Mouse (Mus musculus) cerebellum, postnatal 10 days (tissue): ENCODE data around the gene Creld2.

Source experiments
- DNase-seq, 2 experiments: peaks; one replicate each; pipeline ENCODE4 v3.0.0; 2021; ENCODE audit warnings: mixed read lengths in 2 of 2

Gene Creld2

DNA sequence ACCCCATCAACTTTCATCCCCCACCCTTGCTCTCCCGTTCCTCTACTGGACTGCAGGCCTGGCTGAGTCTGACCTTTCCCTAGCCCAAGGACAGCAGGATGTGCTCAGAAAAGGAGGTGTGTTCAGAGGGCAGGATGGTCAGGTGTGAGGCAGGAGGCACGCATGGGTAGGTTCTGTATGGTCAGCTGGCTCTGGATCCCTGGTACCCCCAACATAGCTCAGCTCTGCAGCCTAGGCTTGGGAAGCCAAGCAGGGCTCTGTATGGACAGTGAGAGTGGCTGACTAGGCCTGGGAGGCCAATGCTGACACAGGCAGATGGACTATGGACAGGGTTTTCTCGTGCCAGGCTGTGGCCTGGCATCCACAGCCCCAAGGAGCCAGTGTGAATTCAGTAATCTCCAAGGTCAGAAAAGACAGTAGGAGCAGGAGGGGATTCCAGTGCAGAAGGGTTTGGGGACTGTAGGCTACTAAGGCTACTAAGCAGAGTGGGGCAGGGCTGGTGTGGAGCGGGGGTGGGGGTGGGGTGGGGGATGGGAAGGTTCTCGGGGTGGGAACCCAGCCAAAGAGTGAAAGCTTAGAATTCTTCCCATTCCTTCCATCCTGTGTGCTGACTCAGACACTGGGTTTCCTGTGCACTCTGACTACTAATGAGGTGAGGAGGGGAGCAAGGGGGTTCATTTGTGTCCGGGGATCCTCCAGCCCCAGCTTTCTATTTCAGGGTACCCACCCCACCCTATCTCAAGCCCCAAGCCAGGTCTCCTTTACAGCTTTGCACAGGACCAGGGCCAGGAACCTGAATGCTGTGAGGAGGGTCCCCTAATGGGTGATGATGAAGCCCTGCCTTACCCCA is 34.9 kb downstream of the Creld2 start:
- DNase-seq = peak; percentile 68 to 75

DNA sequence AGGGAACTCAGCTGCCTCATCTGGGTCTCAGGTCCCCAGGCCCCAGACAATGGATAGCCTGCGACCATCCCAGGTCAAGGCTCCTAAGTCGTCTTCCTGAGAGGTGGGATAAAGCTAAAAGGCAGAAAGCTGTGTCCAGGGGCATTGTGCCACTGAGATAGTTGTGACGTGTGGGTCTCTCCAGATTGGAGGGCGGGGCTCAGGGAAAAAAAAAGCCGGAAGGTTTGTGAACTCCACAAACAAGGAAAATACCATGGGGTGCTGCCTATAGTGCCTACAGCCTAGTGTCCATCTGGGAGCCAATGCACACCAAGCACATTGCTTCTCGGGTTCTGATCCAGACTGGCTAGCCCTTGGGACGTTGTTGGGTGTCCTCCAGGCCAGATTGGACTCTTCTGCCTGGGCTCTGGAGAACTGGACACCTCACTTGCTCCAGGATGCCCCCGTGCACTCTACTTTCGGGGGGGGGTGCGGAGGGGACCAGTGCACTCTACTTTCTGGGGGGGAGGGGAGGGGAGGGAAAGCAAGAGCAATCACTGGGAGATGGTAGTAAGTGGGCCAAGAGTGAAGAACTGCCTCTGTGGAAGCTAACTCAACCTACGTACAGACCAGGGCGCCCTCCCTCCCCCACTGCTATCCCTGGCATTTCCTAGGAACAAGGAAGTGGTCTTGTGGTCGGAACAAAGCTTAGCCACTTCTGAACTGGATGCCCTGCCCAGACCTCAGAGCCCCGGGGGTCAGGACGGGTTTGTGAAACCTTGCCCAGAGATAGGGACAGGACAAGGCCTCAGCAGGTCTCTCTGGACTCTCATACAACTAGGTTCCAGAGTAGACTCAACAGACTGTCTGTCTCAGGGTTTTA is 35.8 kb downstream of the Creld2 start:
- peak in 1 of 2 experiments; percentile 60 for DNase-seq

DNA sequence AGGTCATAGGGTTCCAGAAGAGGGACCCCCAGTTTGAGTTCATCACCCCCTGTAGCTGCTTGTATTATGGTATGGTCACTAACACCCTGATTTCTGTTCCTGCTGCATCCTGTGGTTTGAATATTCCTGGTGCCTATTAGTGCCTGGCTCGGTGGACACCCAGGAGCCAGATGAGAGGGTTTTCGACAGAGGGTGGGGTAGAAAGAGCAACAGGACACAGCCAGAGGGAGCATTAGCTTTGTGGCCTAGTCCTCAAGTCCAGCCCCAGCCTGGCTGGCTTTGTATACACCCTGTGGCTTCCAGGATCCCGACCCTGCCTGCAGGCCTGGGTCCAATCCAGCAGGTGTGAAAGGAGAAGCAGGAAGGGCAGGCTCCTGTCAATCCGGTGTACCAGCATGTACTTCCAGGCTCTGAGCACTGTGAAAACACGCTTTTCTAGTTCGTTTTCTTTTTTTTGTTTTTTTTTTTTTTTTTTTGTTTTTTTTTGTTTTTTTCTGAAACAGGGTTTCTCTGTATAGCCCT is 36.5 kb downstream of the Creld2 start:
- peak in 1 of 2 experiments; percentile 39 for DNase-seq

DNA sequence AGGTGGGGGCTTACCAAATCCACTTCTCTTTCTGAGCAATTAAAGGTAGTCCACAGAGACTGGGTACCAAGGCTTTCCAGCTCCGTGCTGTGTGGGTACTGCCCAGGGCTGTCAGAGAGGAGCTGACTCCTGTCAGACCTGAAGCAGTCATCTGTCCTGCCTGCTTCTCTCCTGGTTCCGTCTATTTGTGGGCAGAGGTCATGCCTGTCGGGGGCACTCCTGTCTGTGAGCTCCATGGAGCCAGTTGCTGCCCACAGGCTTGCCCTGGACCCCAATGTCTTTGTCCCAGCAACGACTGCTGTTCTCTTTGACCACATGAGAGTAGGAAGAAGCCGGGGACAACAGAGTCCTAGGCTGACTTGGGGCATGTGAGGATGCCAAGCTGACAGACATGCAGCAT is 37.2 kb downstream of the Creld2 start:
- DNase-seq = peak in 1 of 2 experiments; percentile 18

DNA sequence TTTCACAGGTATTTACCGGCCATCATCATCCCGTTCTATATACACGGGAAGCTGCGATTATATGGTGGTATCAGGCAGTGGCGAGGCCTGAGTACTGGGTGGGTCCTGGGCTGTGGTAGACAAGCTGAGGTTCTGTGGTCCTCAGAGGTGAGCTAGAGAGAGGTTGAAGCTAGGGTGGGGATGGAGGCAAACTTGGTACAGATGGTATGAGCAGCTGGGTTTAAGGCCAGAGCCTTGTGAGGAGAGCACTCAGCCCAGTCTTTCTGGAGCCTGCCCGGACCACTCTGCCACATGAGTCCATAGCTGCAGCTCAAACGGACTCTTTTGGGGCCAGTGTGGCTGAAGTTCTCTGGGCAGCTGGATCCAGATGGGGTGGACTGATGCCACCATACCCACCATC is 37.9 kb downstream of the Creld2 start:
- DNase-seq = peak in 1 of 2 experiments; percentile 17

DNA sequence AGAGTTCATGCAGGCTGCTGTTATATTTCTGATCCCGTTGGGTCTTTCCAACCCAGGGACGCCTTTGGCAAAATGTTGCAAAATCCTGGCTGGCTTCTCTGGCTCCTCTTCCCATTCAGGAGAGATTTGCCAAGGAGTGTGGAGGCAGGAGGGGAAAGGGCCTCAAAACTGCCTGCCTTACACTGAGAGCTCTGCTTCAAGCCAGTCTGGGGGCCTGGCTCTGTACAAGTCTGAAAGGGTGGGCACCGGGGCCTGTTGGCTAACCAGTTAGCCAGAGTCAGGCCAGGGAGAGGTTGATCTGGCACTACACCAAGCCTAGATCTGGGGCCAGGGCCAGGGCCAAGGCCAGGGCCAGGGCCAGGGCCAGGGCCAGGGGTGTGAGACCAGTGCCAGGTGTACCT is 38.7 kb downstream of the Creld2 start:
- peak; percentile 92 to 96 for DNase-seq

DNA sequence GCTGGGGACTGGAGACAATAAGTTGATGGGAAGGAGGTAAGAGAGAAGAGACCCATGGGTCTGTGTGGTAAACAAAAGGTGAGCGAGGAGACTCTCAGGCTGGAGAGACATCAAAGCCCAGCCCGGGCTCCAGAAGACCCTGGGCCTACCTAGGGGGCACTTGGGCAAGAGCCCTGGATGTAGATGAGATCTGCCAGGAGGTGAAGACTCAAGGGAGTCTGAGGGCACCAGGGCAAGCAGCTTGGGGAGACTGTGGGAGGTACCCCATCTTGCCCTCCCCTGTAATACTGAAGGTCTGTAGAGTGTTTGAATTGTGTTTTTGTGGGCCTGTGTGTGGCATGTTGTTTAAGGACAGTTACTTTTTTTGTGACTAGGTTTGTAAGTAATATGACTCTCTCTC is 39.3 kb downstream of the Creld2 start:
- no peak for DNase-seq

DNA sequence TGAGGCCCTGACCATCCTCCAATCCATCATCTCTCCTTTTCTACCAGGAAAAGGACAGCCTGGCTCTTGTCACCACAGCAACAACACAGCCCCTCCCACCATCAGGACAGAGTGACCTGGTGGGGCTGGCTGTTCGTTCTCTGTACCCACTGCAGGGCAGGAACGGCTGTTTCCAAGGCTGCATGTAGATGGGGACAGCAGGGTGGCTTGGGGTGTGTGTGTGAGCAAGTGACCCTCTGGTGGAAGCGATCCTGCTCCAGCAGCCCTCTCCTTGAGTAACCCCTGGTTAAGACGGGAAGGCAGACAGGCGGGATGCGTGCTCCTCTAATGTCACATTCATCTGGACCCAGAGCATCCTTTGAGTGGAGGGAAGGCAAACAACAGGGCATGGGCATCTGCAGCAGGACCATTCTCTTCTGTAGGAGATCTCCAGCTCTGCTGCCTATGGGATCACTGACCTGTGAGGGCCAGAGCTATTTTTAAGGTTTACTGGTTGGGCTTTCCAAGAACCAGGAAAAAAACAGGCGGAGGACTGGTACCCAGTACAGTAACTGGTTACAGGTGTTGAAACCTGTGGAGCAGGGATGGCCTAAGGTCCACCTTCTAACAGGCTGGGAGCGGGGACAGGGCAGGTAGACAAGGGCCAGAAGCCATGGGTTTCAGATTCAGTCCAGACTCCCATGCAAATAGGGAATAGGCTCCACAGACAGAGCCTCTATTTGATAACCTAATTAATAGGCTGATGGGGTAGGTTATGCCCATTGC is 39.9 kb downstream of the Creld2 start:
- DNase-seq = peak; percentile 60 to 62

DNA sequence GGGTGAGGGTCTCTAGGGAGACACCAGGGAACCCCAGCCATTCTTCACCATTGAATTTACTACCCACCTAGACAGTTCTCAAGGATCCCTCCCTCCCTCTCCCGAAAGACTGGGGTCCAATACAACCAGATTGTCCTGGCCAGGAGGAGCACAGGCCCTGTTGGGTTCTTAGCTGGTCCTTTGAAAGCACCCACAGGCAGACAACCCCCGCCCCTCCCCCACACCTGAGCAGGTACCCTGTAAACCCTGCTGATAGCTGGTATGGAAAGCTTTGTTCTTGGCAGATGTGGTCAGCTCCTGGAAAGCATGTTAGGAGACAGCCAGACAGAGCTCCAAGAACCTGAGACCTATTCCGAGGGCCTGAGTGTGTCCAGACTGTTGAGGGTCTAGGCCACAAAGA is 41.3 kb downstream of the Creld2 start:
- DNase-seq = peak; percentile 50 to 53

DNA sequence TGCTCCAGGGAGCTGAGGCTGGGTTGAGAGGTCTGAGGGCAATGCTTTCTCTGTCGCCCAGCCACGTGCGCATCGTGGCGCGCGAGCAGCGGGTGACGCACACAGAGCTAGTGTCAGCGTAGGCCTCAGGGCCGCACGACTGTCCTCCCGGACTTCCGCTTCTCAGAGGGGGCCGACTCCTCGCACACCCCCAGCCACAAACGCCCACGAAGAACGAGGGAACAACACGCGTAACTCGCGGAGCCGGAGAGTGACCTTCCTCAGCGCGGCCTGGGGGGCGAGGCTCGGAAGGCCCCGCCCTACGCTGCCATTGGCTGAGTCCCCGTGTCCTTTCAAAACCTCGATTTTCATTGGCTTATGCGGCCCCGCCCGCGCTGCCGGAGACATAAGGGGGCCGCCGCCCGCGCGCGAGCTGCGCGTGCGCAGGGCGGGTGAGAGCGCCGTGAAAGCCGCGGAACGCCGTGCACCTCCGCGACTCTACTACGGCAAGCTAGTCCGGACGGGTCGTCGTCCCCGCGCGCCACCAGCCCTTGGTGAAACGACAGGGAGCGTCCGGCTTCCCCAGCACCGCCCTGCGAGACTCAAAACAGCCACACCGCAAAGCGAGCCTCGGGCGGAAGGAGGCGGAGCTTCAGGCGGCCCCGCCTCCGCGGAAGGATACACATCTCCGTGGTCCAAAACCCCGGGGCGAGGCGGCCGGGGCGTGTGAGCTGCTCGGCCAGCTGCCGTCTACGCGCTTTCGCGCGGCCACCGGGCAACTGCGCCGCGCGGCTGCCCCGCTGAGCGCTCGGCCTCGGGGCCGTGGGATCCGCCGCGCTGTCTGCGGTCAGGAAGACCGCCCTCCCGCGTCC is 42.6 kb downstream of the Creld2 start, which contains the start of gene Pim3:
TSS of gene Pim3 (plus strand) at position 415 of the 851 bp plus-strand sequence.
- DNase-seq = peak; percentile 98

DNA sequence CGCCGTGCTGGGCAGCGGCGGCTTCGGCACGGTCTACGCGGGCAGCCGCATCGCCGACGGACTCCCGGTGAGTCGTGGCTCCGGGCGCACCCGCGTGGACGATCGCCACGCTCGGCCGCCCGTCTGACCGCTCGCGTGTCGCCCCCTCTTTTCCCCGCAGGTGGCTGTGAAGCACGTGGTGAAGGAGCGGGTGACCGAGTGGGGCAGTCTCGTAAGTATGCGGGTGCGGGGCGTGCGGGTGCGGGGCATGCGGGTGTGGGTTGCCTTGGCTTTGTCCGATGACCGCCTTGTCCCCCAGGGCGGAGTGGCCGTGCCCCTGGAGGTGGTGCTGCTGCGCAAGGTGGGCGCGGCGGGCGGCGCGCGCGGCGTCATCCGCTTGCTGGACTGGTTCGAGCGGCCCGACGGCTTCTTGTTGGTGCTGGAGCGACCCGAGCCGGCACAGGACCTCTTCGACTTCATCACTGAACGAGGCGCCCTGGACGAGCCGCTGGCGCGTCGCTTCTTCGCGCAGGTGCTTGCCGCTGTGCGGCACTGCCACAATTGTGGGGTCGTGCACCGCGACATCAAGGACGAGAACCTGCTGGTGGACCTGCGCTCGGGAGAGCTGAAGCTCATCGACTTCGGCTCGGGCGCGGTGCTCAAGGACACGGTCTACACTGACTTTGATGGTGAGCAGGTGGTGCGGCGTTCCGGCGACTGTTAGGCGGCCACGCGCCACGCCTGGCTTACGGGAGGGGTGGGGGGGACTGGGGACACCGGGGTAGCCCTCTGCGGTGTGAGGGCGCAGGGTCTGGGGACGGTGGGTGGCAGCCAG is 43.6 kb downstream of the Creld2 start:
- peak; percentile 67 to 75 for DNase-seq

DNA sequence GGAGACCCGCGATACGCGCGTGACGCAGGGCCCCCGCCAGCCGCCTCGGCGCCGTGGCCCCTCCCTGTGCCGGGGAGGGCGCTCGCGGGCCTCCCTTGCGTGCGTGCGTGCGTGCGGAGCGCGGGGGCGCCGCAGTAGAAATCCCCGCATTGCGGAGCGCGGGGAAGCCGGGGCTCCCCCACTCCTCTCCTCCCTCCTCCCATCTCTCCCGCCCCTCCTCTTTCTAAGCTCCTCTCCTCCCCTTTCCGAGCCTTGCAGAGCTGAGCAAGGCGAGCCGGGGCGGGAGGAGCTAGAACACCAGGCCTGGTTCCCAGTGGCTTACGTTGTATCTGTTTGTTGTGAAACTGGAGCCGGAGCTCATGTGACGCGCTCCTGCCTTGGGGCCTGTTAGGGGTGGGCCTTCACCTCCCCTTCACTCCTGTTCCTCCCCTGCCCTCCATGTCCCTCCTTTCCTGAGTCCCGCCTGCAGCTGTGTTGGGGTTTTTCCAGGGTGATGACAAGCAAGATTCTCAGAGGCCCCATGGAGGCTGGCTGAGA is 44.3 kb downstream of the Creld2 start:
- DNase-seq = peak; percentile 84 to 86

DNA sequence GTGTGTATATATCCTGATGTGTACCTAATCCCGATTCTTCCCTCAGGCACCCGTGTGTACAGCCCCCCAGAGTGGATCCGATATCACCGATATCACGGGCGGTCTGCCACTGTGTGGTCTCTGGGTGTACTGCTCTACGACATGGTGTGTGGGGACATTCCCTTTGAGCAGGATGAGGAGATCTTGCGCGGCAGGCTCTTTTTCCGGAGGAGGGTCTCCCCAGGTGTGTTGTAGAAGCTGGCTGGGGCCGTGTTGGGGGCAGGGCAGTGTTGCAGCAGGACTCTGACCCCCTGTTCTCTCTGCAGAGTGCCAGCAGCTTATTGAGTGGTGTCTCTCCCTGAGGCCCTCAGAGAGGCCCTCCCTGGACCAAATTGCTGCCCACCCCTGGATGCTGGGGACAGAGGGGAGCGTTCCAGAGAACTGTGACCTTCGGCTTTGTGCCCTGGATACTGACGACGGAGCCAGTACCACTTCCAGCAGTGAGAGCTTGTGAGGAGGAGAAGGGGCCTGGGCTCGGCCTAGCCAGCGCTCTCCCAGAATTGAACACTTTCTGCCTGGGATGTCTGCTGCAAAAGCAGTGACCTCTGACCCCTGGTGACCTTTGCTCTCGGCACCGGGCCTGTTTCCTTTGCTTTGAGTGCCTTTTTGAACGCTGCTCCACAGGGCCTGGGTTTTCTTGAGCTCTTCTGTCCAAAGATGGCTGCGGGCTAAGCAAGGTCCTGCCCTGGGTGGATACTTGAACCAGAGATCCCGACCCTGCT is 45.0 kb downstream of the Creld2 start:
- DNase-seq = peak; percentile 55 to 63

DNA sequence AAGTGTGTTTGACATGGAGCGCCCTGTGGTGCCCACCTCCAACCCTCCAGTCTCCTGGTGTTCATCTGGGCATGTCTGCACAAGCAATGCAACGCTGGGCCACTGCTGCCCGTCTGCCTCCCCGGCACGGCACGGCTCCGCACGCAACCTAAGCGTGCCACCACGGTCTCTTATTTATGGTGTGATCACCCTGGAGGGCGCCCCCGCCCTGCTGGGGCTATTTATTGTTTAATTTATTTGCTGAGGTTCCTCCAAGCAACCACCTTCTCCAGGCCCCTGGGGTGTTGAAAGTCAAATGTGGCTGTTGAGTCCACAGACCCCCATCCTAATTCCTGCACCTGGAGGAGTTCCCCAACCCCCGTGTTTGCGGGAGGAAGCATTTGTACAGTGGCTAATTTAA is 45.6 kb downstream of the Creld2 start:
- peak; percentile 25 to 33 for DNase-seq

DNA sequence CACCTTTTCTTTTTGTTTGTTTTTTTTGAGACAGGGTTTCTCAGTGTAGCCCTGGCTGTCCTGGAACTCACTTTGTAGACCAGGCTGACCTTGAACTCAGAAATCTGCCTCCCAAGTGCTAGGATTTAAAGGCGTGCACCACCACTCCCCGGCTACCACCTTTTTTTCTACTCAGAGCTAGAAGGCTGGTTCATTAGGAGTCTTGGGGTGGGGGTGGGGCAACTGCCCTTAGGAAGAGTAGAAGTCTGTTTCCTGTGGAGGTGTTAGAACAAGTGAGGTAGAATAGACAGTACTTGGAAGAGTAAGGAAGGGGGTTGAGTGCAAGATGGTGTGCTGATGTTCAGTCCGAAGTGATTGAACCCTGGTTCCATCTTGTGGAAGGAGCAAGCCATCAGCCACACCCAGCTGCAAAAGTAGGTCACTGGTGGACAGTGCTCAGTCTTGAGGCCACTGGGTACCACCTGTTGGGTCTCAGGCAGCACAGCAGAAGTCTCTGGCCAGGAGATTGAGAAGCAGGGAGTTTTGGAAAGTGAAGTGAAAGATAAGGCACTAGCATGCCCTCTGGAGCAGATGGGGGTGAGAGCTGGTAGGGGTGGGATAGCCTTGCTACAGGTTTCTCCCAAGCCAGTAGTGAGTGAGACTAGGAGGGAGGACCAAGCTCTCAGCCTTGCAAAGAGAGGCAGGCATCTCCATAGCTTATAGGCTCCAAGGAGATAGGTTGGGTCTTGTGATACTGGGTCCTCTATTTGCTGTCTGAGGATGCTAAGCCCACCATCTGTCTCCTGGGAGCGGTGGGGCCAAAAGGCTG is 46.6 kb downstream of the Creld2 start:
- peak; percentile 11 to 19 for DNase-seq

DNA sequence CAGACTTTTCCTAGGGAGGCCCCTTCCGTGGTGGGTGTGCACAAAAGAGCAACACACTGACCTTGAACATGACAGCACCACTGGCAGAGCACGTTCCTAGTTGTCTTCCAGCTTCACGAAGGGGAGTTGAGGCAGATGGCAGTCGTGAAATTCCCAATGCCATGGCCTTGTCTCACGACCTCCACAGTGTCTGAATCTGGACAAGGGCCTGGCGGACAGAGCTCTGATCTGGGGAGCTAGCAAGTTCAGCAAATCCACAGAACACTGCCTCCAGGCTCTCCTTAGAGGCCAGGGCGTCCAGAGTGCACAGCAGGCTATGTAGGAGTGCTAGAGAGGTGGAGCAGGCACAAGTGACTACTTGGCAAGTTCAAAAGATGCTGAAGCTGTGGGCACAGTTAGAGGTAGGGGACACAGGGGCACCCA is 47.5 kb downstream of the Creld2 start:
- DNase-seq = peak; percentile 11 to 21

DNA sequence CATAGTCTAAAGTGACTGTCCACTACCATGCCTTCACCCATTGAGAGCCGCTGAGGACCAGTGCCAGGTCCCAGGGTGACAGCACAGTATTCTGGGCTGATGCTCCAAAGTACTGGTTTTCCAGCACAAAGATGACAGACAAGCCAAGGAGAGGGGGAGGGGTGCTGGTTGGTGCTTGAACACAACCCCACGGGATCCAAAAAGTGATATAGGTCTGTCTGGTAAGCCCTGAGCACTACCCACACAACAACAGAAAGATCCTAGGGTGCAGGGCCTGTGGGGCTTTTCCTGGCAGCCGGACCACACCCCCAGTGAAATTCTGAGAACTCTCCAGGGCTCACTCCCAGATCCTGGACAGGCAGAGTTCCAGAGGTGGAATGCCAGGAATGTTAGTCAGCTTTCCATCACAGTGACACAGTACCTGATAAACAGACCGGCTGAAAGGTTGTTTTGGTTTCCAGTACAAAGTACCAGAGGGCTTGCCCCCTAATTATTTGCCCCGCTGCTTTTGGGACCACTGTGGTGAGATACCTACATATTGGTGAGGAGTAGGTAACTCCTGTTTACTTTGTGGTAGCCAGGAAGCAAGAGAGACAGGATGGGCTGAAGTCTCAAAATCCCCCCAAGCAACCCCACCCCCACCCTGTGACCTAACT is 48.0 kb downstream of the Creld2 start:
- DNase-seq = peak; percentile 43 to 52
